Mouse (Mus musculus): ENCODE results near the gene Actn4.

Actn4 gene

DNA sequence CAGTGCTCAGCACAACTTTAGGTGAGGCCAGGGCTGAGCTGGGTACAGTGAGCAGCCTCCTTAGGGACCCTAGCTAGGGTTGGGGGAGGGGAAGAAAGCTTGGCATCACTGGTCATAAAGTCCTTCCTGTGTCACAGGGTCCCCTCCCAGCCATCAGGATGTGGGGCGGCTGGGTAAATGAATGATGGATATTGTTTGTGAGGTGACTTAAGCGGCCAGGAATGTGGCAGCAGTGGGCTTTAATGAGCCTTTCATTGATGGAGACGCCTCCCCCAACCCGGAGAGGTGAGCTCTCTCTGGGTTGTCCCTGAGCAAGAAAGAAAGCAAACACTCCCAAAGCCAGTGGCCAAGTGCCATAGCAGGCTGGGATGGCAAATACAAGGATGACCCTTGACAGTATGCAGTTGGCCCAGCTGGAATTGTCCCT lies 38.3 kb downstream of the Actn4 start:
- DNase-seq (ENCODE audit: low read depth) = no peak

GRCm38 (mm10) chr7:28922606-28923005 lies 39.5 kb downstream of the Actn4 start:
- DNase-seq (ENCODE audit: low read depth) = no peak

- DNase-seq (ENCODE audit: low read depth) = no peak
Measured at GRCm38 (mm10) chr7:28921722-28922465, 40.2 kb downstream of the Actn4 start.

DNA sequence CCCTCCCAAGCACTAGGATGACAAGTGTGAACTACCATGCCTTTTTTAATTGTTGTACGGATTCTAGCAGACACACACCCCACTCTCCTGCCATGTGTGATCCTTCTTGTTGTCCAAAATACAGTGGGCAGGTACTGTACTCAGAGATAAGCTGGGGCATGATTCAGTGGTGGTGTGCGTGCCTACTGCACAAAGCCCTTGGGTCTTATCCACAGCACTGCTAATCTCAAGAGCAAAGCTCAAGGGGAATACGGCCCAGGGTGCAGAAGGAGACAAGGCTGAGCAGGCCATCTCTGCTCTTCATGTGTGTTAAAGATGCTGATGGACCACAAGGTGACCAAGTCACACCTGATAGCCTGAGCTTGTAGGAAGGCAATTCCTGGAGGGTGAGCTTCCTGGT lies 41.0 kb downstream of the Actn4 start:
- no peak for DNase-seq (ENCODE audit: low read depth)

- DNase-seq (ENCODE audit: low read depth) = no peak
Measured at GRCm38 (mm10) chr7:28919815-28920214, 42.3 kb downstream of the Actn4 start.

DNA sequence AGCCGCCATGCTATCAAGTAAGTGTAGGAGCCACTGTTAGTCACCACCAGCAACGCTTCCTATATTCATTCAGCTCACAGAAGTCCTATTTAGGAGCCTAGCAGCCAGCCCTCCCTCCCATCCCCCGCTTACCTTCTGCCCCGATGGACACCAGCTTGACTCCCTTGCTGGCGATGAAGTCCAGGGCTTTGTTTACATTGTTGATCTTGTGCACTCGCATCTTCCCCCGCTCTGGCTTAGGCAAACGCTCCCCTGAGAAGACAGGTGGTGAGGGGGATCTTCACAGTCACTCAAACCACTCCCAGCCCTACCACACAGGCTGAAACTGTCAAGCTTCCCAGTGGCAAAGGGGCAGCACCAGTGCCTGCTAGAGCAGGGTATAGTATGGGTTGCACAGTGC lies 43.6 kb downstream of the Actn4 start:
- DNase-seq (ENCODE audit: low read depth) = no peak

DNA sequence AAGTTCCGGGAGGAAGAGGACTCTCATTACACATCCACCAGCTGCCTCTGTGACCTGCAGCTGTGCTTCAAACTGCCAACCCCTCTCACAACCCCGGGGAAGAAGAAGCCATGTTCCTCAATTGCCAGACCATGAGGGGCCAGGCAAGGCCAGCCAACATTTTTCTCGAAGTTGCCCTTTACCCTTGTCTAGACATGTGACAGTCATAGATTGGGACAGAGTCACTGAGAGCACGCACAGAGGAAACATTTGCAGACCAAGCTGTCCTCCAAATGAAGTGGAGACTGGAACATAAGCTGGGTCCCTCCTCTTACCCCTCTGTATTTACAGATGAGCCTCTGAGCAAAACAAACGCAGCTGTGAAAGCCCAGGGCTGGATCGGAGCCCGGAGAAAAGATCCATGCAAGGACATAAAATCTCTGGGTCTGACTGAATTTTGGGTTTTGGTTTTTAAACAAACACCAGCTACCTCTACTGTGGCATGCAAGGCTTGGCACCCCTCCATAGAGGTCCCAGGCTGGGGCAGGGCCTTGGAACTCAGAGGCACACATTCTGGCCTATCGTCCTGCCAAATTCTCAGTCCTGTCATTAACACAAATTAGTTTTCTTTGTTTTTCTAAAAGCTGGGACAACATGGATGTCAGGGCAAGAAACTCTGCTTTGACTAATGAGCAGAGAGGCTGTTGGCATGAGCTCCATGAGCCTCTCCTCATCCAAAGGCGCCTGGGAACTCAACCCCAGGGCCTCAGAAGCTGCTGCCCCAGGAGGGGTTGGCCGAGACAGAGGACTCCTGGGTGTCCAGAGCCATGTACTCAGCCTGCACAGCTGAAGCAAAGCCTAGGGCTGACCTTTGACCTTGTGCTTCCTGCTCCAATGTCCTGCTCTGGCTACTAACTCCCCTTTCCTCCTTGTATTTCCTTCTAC lies 44.4 kb downstream of the Actn4 start:
- no peak for DNase-seq (ENCODE audit: low read depth)

DNA sequence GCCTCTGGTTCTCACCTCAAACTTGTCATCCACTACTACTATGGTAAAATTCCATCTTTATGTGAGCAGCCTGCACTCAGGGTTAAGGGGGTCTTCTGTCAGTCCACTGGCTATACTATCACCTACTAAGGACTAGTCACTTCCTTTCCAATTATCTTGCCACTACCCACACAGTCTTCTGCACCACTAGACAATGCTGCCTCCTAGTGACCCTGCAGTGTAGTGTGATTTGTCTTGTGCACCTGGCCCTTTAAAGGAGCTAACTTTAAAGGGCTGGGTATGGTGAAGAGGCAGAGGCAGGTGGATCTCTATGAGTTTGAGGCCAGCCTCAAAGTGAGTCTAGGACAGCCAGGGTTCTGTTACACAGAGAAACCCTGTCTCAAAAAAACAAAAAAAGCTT lies 45.6 kb downstream of the Actn4 start:
- DNase-seq (ENCODE audit: low read depth) = peak; percentile 60

- no peak for DNase-seq (ENCODE audit: low read depth)
Measured at GRCm38 (mm10) chr7:28913171-28913570, 49.0 kb downstream of the Actn4 start.

GRCm38 (mm10) chr7:28911632-28912031 lies 50.5 kb downstream of the Actn4 start:
- no peak for DNase-seq (ENCODE audit: low read depth)

GRCm38 (mm10) chr7:28907195-28907594 lies 54.9 kb downstream of the Actn4 start:
- DNase-seq (ENCODE audit: low read depth) = no peak

DNA sequence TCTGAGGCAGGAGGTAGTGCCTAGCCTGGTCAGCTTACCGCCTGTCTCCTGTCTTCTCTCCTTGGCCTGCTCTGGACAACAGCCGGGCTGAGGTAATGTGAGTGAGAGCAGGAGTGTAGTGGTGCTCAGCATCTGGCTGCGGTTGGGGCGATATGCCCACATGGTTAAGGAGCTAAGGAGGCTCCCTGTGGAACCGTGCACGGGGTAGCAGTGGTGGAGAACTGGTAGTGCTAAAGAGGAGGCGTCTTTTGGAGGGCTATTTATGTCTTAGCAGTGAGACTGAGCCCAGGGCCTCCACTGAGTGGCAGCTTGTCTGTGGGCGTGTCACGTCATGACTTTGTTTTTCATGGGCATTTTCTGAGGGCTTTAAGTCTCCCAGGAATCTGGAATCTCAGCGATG lies 58.4 kb downstream of the Actn4 start:
- no peak for DNase-seq (ENCODE audit: low read depth)

DNA sequence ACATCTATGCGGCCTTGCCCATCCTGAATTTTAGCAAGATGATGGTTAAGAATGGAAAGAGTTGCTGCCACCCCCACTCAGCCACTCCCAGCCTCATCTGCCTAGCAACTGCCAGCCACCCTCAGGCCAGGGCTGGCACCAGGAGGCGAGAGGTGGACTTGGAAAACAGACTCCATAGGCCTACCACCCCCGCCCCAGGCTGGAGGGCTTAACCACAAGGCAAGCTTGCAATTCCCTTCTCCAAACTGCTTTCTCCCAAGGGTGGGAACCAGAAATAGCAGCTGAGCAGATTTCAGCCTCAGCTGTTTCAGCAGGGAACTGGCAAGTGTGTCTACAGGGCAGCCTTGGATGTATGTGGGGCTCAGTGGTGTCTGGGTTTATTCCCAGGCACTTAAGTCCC lies 59.3 kb downstream of the Actn4 start:
- DNase-seq (ENCODE audit: low read depth) = no peak

GRCm38 (mm10) chr7:28902180-28902579 lies 60.0 kb downstream of the Actn4 start:
- DNase-seq (ENCODE audit: low read depth) = no peak

- no peak for DNase-seq (ENCODE audit: low read depth)
Measured at GRCm38 (mm10) chr7:28901311-28902125, 60.6 kb downstream of the Actn4 start.

GRCm38 (mm10) chr7:28899972-28900371 lies 62.2 kb downstream of the Actn4 start:
- DNase-seq (ENCODE audit: low read depth) = peak; percentile 23

- no peak for DNase-seq (ENCODE audit: low read depth)
Measured at GRCm38 (mm10) chr7:28897661-28898060, 64.5 kb downstream of the Actn4 start.

DNA sequence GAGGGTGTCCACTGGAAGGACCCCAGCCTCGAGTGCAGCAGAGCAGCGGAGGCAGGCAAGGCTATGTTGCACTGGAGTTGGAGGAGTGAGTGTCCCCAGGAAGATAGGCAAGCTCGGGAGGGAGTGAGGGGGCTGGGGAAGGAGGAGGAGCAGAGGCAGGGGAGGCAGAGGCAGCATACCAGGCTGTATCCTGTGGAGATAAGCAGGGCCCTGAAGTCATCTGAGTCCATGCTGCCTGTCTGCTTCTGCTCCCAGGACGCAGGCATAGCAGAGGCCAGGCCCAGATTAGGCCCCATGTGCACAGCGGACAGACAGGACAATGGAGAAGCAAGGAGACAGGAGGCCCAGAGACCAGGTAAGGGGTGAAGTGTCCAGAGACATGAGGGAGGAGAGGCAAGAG lies 67.2 kb downstream of the Actn4 start:
- no peak for DNase-seq (ENCODE audit: low read depth)

GRCm38 (mm10) chr7:28893643-28894265 lies 68.4 kb downstream of the Actn4 start:
- peak; percentile 38 for DNase-seq (ENCODE audit: low read depth)

DNA sequence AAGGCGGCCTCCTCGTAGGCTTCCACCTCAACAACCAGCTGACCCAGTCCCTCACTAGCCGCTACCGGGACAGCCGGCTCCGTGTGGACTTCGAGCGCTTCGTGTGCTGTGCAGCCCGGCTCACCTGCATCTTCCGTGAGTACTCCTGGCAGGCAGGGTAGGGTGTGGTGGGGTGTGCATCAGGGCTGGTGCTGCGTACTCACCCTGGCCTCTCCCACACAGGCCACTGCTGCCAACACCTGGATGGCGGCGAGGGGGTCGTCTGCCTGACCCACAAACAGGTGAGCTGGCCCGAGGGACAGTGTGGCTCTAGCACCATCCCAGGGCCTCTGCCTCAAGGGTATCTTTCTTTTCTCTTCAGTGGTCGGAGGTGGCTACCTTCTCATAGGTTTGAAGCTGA lies 69.5 kb downstream of the Actn4 start:
- no peak for DNase-seq (ENCODE audit: low read depth)

- no peak for DNase-seq (ENCODE audit: low read depth)
Measured at GRCm38 (mm10) chr7:28888701-28889161, 73.4 kb downstream of the Actn4 start.

- DNase-seq (ENCODE audit: low read depth) = no peak
Measured at GRCm38 (mm10) chr7:28886486-28886885, 75.7 kb downstream of the Actn4 start.

Data from naive thymus-derived CD4-positive, alpha-beta T cell, adult 2 months (primary cell).